Mouse (Mus musculus) bone marrow macrophage, adult 2 months (primary cell): ENCODE data around the gene Ifng. TPM values are rescaled to one million over a fixed set of nuclear protein-coding genes. Genes with fewer than 3 reads are reported as not detected.

ENCODE experiments used
- H3K27ac ChIP-seq: 2 replicates; pipeline ENCODE4 v1.5.1; 2012; ENCODE audit warnings: low read depth, low read length; ENCODE audit not compliant: insufficient read depth
- H3K4me1 ChIP-seq: 2 replicates; pipeline ENCODE4 v1.6.1; 2012; ENCODE audit warnings: low read length; ENCODE audit not compliant: control insufficient read depth, insufficient read depth
- H3K4me3 ChIP-seq: 2 replicates; pipeline ENCODE4 v1.5.1; 2012; ENCODE audit warnings: mild to moderate bottlenecking, low read length, moderate library complexity; ENCODE audit not compliant: insufficient read depth
- CTCF ChIP-seq: IDR thresholded peaks from 2 replicates; pipeline ENCODE4 v1.5.1; 2012; ENCODE audit warnings: low read depth, mild to moderate bottlenecking, low read length, moderate library complexity
- POLR2A ChIP-seq: IDR thresholded peaks from 2 replicates; pipeline ENCODE4 v1.6.1; 2012; ENCODE audit warnings: mild to moderate bottlenecking, low read depth, low read length, borderline replicate concordance
- polyA plus RNA-seq: library from polyadenylated mRNA; stranded (reverse); fragments of >200 nt; gene quantifications from 2 replicates; pipeline ENCODE4 v1.2.4, GENCODE M21; 2012; ENCODE audit not compliant: missing spikeins, insufficient read depth, insufficient read length

Gene Ifng
- not detected in 2 replicates for polyA plus RNA-seq

GRCm38 (mm10) chr10:118440742-118441240, at the start of gene Ifng:
Gene Ifng (plus strand): TSS chr10:118441046.
- TF ChIP-seq POLR2A = no peak
- TF ChIP-seq CTCF = no peak
- Histone ChIP-seq H3K4me1 (no peaks in the 10 kb centered on the region), H3K4me3 (no peak within 1 kb of the TSS), H3K27ac (no peak within 1 kb of the TSS)

GRCm38 (mm10) chr10:118399917-118400316, 40.9 kb upstream of the Ifng start:
- H3K27ac ChIP-seq = no peak overlapping the region
- H3K4me3 ChIP-seq = no peak overlapping the region
- no peaks in the 10 kb centered on the region for H3K4me1 ChIP-seq
- TF ChIP-seq POLR2A (no peak), CTCF (no peak)

GRCm38 (mm10) chr10:118406463-118407221, 34.2 kb upstream of the Ifng start:
- Histone ChIP-seq H3K4me3 (no peak overlapping the region), H3K27ac (no peak overlapping the region), H3K4me1 (peaks cover 6% of the 10 kb centered on the region)
- TF ChIP-seq POLR2A (no peak), CTCF (no peak)

- no peak overlapping the region for H3K4me3 ChIP-seq
These were observed 29.5 kb upstream of the Ifng start for GRCm38 (mm10) chr10:118411377-118411776.

DNA sequence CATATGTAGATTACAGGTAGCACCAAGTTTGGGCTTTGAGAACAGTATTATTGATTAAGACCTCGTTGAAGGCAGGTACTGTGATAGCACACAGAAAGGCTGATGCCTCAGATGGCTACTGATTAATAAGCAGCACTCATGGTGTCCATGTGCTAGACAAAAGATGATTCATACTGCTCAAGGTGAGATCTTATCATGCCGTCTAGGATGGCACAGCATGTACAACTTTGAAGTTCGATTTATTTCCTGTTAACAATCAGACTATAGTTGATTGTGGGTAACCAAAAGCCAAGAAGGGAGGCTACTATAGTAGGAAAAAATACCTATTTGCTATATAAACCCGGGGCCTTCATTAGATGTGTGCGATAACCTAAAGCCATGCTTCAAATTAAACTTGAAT, 28.1 kb upstream of the Ifng start:
- no peak overlapping the region for H3K4me3 ChIP-seq
- no peak overlapping the region for H3K27ac ChIP-seq
- TF ChIP-seq CTCF = no peak
- no peak for TF ChIP-seq POLR2A
- no peaks in the 10 kb centered on the region for H3K4me1 ChIP-seq

More at GRCm38 (mm10) chr10:118411377-118411776, 29.5 kb upstream of the Ifng start:
- no peak overlapping the region for H3K27ac ChIP-seq
- TF ChIP-seq CTCF (peak; percentile 38; the same call in 1 of the 2 replicates), POLR2A (no peak)
- H3K4me1 ChIP-seq = peaks cover 4% of the 10 kb centered on the region

DNA sequence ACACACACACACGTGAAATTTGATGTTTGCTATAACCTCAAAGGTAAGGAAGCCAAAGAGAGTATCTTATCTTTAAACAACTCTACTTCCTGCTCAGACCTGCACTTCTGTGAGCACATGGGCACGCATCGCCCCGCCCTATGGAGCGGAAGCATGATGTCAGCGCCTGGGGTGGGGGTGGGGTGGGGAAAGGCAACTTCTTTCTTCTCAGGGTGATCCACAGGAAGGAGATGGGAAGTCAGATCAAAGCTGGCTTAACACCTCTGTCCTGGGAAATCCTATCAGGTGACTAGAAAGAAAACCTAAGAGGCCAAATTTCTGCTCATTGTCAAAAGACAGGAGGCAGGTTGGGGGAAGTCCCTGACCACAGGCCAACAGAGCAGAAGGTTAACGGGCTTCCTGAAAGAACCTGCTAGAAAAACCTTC, 21.8 kb upstream of the Ifng start:
- Histone ChIP-seq H3K4me1 (0 out of 2 replicates have a peak, but pooled peaks cover 4% of the 10 kb centered on the region), H3K27ac (no peak overlapping the region), H3K4me3 (no peak overlapping the region)
- TF ChIP-seq CTCF (no peak), POLR2A (no peak)

GRCm38 (mm10) chr10:118420896-118421295, 19.9 kb upstream of the Ifng start:
- TF ChIP-seq POLR2A = no peak
- TF ChIP-seq CTCF = no peak
- Histone ChIP-seq H3K4me3 (no peak overlapping the region), H3K4me1 (0 out of 2 replicates have a peak, but pooled peaks cover 4% of the 10 kb centered on the region), H3K27ac (no peak overlapping the region)

GRCm38 (mm10) chr10:118435501-118435900, 5.3 kb upstream of the Ifng start:
- H3K4me1 ChIP-seq = no peaks in the 10 kb centered on the region
- no peak overlapping the region for H3K4me3 ChIP-seq
- no peak overlapping the region for H3K27ac ChIP-seq
- TF ChIP-seq POLR2A = no peak

DNA sequence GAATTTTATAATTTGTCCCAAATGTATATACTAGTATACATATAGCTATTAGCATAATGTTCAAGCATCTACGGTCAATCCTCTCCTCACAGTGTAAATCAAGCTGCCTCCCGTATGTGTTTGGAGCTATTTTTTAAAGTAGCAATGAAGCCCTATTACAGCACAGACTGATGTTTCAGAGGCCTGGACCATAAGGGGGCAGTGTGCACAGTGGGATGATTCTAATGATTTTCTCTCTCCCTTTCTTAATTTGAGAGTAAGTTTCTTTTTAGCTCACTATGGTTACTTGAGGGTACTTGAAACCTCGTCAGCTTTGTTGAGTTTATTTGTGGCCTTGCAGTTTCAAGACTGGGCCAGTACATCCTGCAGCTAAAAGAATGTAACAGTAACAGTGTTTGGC, 1.1 kb downstream of the Ifng start:
- Histone ChIP-seq H3K4me1 (no peaks in the 10 kb centered on the region), H3K4me3 (no peak overlapping the region), H3K27ac (no peak overlapping the region)
- no peak for TF ChIP-seq CTCF
- TF ChIP-seq POLR2A = no peak

GRCm38 (mm10) chr10:118442999-118443398, 2.2 kb downstream of the Ifng start:
- no peak overlapping the region for H3K27ac ChIP-seq
- H3K4me1 ChIP-seq = no peaks in the 10 kb centered on the region
- H3K4me3 ChIP-seq = no peak overlapping the region
- TF ChIP-seq POLR2A (no peak), CTCF (no peak)

- no peak overlapping the region for H3K27ac ChIP-seq
- TF ChIP-seq CTCF = no peak
- no peak for TF ChIP-seq POLR2A
- no peaks in the 10 kb centered on the region for H3K4me1 ChIP-seq
- no peak overlapping the region for H3K4me3 ChIP-seq
These were observed 4.2 kb downstream of the Ifng start for GRCm38 (mm10) chr10:118445021-118445420.
